Mouse (Mus musculus) liver, embryonic 11.5 days (tissue): ENCODE measurements around the gene Cct8l1. TPM values are rescaled to one million over a fixed set of nuclear protein-coding genes. Genes with fewer than 3 reads are reported as not detected.

Source experiments
- ATAC-seq: fragments of 200-750 bp; cut with Nextera tagmentation; replicated peaks from 2 replicates; pipeline ENCODE4 v1.8.0; 2017; ENCODE audit warnings: moderate number of reproducible peaks, mild to moderate bottlenecking, moderate TSS enrichment, moderate library complexity; ENCODE audit not compliant: low FRiP score
- DNase-seq: peaks from one replicate; pipeline ENCODE4 v3.0.0-alpha.2; 2017; ENCODE audit warnings: low spot score
- H3K27ac ChIP-seq: fragments of 300-500 bp; sonication (generic); 2 replicates; pipeline ENCODE4 v1.5.1; 2014; ENCODE audit warnings: mild to moderate bottlenecking, low read depth, low read length, control low read depth
- H3K27me3 ChIP-seq: fragments of 300-500 bp; sonication (generic); replicated peaks from 2 replicates; pipeline ENCODE4 v1.6.1; 2014; ENCODE audit warnings: low read length, mixed read lengths; ENCODE audit not compliant: control insufficient read depth, insufficient read depth
- H3K36me3 ChIP-seq: fragments of 300-500 bp; sonication (generic); 2 replicates; pipeline ENCODE4 v1.6.1; 2014; ENCODE audit warnings: mild to moderate bottlenecking, low read length, moderate library complexity, mixed read lengths; ENCODE audit not compliant: control insufficient read depth, insufficient read depth
- H3K4me1 ChIP-seq: fragments of 300-500 bp; sonication (generic); replicated peaks from 2 replicates; pipeline ENCODE4 v1.6.1; 2014; ENCODE audit warnings: low read length, mixed read lengths; ENCODE audit not compliant: control insufficient read depth, insufficient read depth
- H3K4me2 ChIP-seq: fragments of 300-500 bp; sonication (generic); 2 replicates; pipeline ENCODE4 v1.6.1; 2014; ENCODE audit warnings: mild to moderate bottlenecking, control low read depth, moderate library complexity
- H3K4me3 ChIP-seq: fragments of 300-500 bp; sonication (generic); 2 replicates; pipeline ENCODE4 v1.5.1; 2014; ENCODE audit warnings: low read depth, low read length, control low read depth
- H3K9ac ChIP-seq: fragments of 300-500 bp; sonication (generic); 2 replicates; pipeline ENCODE4 v1.6.1; 2014; ENCODE audit warnings: low read depth, low read length, control low read depth
- H3K9me3 ChIP-seq: fragments of 300-500 bp; sonication (generic); 2 replicates; pipeline ENCODE4 v1.6.1; 2016; ENCODE audit warnings: low read length, inconsistent platforms, mixed read lengths; ENCODE audit not compliant: control insufficient read depth
- WGBS: fragments of 180-500 bp; shearing (Covaris S2); extraction: QIAGEN DNeasy Blood & Tissue Kit; methylation state at CpG from one replicate; pipeline ENCODE4 v1.1.7; 2014; 5-methylcytosine and 5-hydroxymethylcytosine counted together
- polyA plus RNA-seq: library from polyadenylated mRNA; unstranded; fragments of >200 nt; fragmentation: Nextera tagmentation; extraction: Ambion mirVana; gene quantifications from 2 replicates; pipeline ENCODE4 v1.2.1, GENCODE M21; 2014

Cct8l1 gene
- polyA plus RNA-seq = not detected in 2 replicates

GRCm38 (mm10) chr5:25515767-25516166, at the start of gene Cct8l1:
Cct8l1 (plus strand) TSS chr5:25516067.
- H3K4me1 ChIP-seq = no peaks in the 10 kb centered on the region
- DNase-seq (no peak), ATAC-seq (no peak)
- H3K9me3 ChIP-seq = no peaks in the 10 kb centered on the region
- H3K36me3 ChIP-seq = no peaks in the 10 kb centered on the region
- H3K27me3 ChIP-seq = no peaks in the 10 kb centered on the region
- no peak within 1 kb of the TSS for H3K4me3 ChIP-seq
- H3K4me2 ChIP-seq = no peak within 1 kb of the TSS
- no peak within 1 kb of the TSS for H3K27ac ChIP-seq
- no peak within 1 kb of the TSS for H3K9ac ChIP-seq
- WGBS = 86% methylated on average over 5 of the region's 5 CpGs

DNA sequence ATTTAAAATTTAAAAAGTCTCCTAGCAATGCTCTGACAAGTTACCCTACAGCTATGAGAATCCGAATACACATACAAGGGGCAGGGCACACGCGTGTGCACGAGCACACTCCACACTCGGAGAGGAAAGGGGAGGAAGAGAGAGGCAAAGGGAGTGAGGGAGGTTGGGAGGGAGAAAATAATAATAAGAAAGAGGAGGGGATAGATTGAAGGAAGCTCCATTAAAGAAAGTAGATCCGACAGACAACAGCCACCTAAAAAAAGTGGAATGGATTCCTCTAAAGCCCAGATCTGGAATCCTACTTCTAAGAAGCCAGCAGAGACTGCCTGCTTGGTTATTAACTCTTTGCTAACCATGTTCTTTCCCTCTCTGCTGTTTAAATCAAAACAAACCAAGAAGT, 43.8 kb upstream of the Cct8l1 start:
- Histone ChIP-seq H3K9ac (no peak overlapping the region), H3K4me3 (peak overlapping the region; percentile 20)

GRCm38 (mm10) chr5:25475789-25476188, 40.1 kb upstream of the Cct8l1 start:
- H3K4me1 ChIP-seq = peaks cover 12% of the 10 kb centered on the region; the same call in 1 of the 2 replicates
- ATAC-seq = 0 out of 2 replicates have a peak, but pooled peaks have one; percentile 53

More for the DNA sequence above, 43.8 kb upstream of the Cct8l1 start:
- peaks cover 7% of the 10 kb centered on the region; the same call in 1 of the 2 replicates for H3K4me1 ChIP-seq
- no peaks in the 10 kb centered on the region for H3K36me3 ChIP-seq
- H3K4me2 ChIP-seq = peak overlapping the region; percentile 38
- H3K9me3 ChIP-seq = no peaks in the 10 kb centered on the region
- no peak for DNase-seq
- no peak for ATAC-seq
- 13% methylated on average over 6 of the region's 6 CpGs for WGBS
- no peaks in the 10 kb centered on the region for H3K27me3 ChIP-seq
- H3K27ac ChIP-seq = no peak overlapping the region

GRCm38 (mm10) chr5:25478863-25479262, 37.0 kb upstream of the Cct8l1 start:
- Histone ChIP-seq H3K36me3 (no peaks in the 10 kb centered on the region), H3K4me1 (peaks cover 10% of the 10 kb centered on the region; the same call in 1 of the 2 replicates), H3K9ac (no peak overlapping the region), H3K27me3 (no peaks in the 10 kb centered on the region), H3K27ac (no peak overlapping the region), H3K9me3 (no peaks in the 10 kb centered on the region), H3K4me3 (no peak overlapping the region), H3K4me2 (no peak overlapping the region)
- ATAC-seq = no peak
- no peak for DNase-seq

More at GRCm38 (mm10) chr5:25475789-25476188, 40.1 kb upstream of the Cct8l1 start:
- no peaks in the 10 kb centered on the region for H3K9me3 ChIP-seq
- H3K27me3 ChIP-seq = no peaks in the 10 kb centered on the region
- H3K4me3 ChIP-seq = no peak overlapping the region
- no peaks in the 10 kb centered on the region for H3K36me3 ChIP-seq
- H3K4me2 ChIP-seq = no peak overlapping the region
- 62% methylated on average over 2 of the region's 2 CpGs for WGBS
- no peak for DNase-seq
- no peak overlapping the region for H3K27ac ChIP-seq
- H3K9ac ChIP-seq = no peak overlapping the region

DNA sequence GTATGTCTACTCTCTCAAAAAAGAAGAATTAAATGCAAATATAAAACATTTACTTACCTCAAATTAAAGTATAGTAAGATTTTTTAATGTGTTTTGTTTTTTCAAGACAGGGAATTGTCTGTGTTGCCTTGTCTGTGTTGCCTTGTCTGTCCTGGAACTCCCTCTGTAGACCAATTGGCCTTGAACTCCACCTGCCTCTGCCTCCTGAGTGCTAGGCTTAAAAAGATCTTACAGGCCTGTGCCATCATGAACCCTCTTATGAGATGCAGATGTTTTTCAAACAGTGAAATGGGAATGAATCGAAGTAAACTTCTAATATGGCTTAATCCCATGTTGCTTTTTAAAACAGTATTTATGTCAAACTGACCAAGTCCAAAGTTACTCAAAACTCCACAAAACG, 19.2 kb upstream of the Cct8l1 start:
- H3K36me3 ChIP-seq = no peaks in the 10 kb centered on the region
- DNase-seq = no peak
- no peak overlapping the region for H3K27ac ChIP-seq
- WGBS = 37% methylated on average over 2 of the region's 2 CpGs
- peak overlapping the region; percentile 76 for H3K4me2 ChIP-seq
- ATAC-seq = no peak
- H3K9me3 ChIP-seq = no peaks in the 10 kb centered on the region
- no peak overlapping the region for H3K9ac ChIP-seq
- H3K27me3 ChIP-seq = no peaks in the 10 kb centered on the region
- H3K4me3 ChIP-seq = peak overlapping the region; percentile 97; the same call in 1 of the 2 replicates
- H3K4me1 ChIP-seq = peaks cover 11% of the 10 kb centered on the region

GRCm38 (mm10) chr5:25497369-25497719, 18.5 kb upstream of the Cct8l1 start:
- peak overlapping the region; percentile 97 for H3K4me3 ChIP-seq
- H3K36me3 ChIP-seq = no peaks in the 10 kb centered on the region
- peak overlapping the region; percentile 98 for H3K27ac ChIP-seq
- peaks cover 11% of the 10 kb centered on the region for H3K4me1 ChIP-seq
- DNase-seq = no peak
- H3K27me3 ChIP-seq = no peaks in the 10 kb centered on the region
- H3K4me2 ChIP-seq = peak overlapping the region; percentile 76
- H3K9ac ChIP-seq = peak overlapping the region; percentile 99
- no peaks in the 10 kb centered on the region for H3K9me3 ChIP-seq
- WGBS = 3% methylated on average over 10 of the region's 10 CpGs
- ATAC-seq = no peak

- Histone ChIP-seq H3K36me3 (no peaks in the 10 kb centered on the region), H3K27me3 (no peaks in the 10 kb centered on the region), H3K9me3 (no peaks in the 10 kb centered on the region), H3K4me1 (peaks cover 11% of the 10 kb centered on the region), H3K4me3 (peak overlapping the region; percentile 97), H3K4me2 (peak overlapping the region; percentile 76), H3K9ac (peak overlapping the region; percentile 99), H3K27ac (peak overlapping the region; percentile 98)
- under 1% methylated on average over 78 of the region's 78 CpGs for WGBS
- DNase-seq = peak; percentile 73
- ATAC-seq = peak; percentile 46
These were observed 18.0 kb upstream of the Cct8l1 start for GRCm38 (mm10) chr5:25497720-25498345.

DNA sequence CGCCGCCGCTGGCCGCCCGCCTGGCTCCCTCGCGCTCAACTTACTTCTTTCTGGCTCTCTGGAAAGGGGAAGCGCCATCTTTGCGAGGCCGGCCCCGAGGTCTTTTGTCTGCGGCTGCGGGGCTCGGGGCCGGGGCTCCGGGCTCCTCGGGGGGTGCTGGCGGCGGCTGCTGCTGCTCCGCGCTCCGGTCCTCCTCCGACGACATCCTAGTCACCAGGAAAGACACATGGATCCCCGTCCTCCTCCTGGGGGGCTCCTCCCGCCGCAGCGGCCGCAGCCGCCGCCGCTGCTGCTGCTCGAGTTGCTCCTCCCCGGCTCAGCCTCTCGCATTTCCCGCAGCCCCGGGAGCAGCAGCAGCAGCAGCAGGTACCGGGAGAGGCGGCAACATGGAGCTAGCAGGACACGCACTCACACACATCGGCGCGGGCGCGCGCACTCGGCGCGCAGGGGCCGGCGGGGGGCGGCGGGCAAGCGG, 17.5 kb upstream of the Cct8l1 start, which contains the start of gene Kmt2c:
Gene Kmt2c (minus strand): TSS at position 438 of the 475 bp plus-strand sequence.
- Histone ChIP-seq H3K9ac (peak within 1 kb of the TSS; percentile 99), H3K4me3 (peak within 1 kb of the TSS; percentile 97), H3K36me3 (no peaks in the 10 kb centered on the region), H3K4me1 (peaks cover 11% of the 10 kb centered on the region), H3K4me2 (peak within 1 kb of the TSS; percentile 88), H3K27ac (peak within 1 kb of the TSS; percentile 100), H3K27me3 (no peaks in the 10 kb centered on the region), H3K9me3 (no peaks in the 10 kb centered on the region)
- peak; percentile 85 for DNase-seq
- under 1% methylated on average over 34 of the region's 54 CpGs for WGBS
- peak; percentile 9 for ATAC-seq
